Mouse (Mus musculus): Measurements from ENCODE around the gene Morc4. TPM values are rescaled to one million over a fixed set of nuclear protein-coding genes. Genes with fewer than 3 reads are reported as not detected.

Gene Morc4
- polyA plus RNA-seq, 1 experiment = 6.1 TPM

GRCm38 (mm10) chrX:139808085-139808484 lies 63.4 kb downstream of the Morc4 start:
- no peaks in the 10 kb centered on the region for H3K36me3 ChIP-seq (ENCODE audit: control insufficient read depth, insufficient read depth, low read length)
- peak overlapping the region; percentile 95 for H3K27ac ChIP-seq (ENCODE audit: insufficient read depth, low read depth, low read length)
- H3K4me1 ChIP-seq (ENCODE audit: control insufficient read depth, insufficient read depth, low read length) = peaks cover 11% of the 10 kb centered on the region; the same call in 1 of the 2 replicates
- no peak overlapping the region for H3K4me3 ChIP-seq (ENCODE audit: insufficient read depth, low read depth, low read length)
- TF ChIP-seq CTCF (conservative IDR thresholded peaks at IDR 0.05; ENCODE audit: insufficient read depth, insufficient read length, low read depth, low read length) (no peak), POLR2A (IDR thresholded peaks at IDR 0.05; ENCODE audit: low read depth, low read length) (no peak)
- H3K27me3 ChIP-seq (replicated peaks; ENCODE audit: control insufficient read depth, insufficient read depth, low read length) = no peaks in the 10 kb centered on the region
- WGBS = 16% methylated on average over 4 of the region's 4 CpGs
- peak; percentile 85 for DNase-seq

GRCm38 (mm10) chrX:139807391-139807790 lies 64.1 kb downstream of the Morc4 start:
- no peak for TF ChIP-seq CTCF (conservative IDR thresholded peaks at IDR 0.05; ENCODE audit: insufficient read depth, insufficient read length, low read depth, low read length)
- no peak for TF ChIP-seq POLR2A (IDR thresholded peaks at IDR 0.05; ENCODE audit: low read depth, low read length)
- DNase-seq = peak; percentile 78
- H3K4me1 ChIP-seq (ENCODE audit: control insufficient read depth, insufficient read depth, low read length) = peaks cover 11% of the 10 kb centered on the region; the same call in 1 of the 2 replicates
- 60% methylated on average over 2 of the region's 2 CpGs for WGBS
- peak overlapping the region; percentile 95 for H3K27ac ChIP-seq (ENCODE audit: insufficient read depth, low read depth, low read length)
- no peak overlapping the region for H3K4me3 ChIP-seq (ENCODE audit: insufficient read depth, low read depth, low read length)
- H3K27me3 ChIP-seq (replicated peaks; ENCODE audit: control insufficient read depth, insufficient read depth, low read length) = no peaks in the 10 kb centered on the region
- H3K36me3 ChIP-seq (ENCODE audit: control insufficient read depth, insufficient read depth, low read length) = no peaks in the 10 kb centered on the region

- peak; percentile 77 for DNase-seq
- H3K27ac ChIP-seq (ENCODE audit: insufficient read depth, low read depth, low read length) = peak overlapping the region; percentile 93
- peaks cover 11% of the 10 kb centered on the region; the same call in 1 of the 2 replicates for H3K4me1 ChIP-seq (ENCODE audit: control insufficient read depth, insufficient read depth, low read length)
- 49% methylated on average over 4 of the region's 4 CpGs for WGBS
- no peaks in the 10 kb centered on the region for H3K36me3 ChIP-seq (ENCODE audit: control insufficient read depth, insufficient read depth, low read length)
- H3K27me3 ChIP-seq (replicated peaks; ENCODE audit: control insufficient read depth, insufficient read depth, low read length) = no peaks in the 10 kb centered on the region
- TF ChIP-seq POLR2A (IDR thresholded peaks at IDR 0.05; ENCODE audit: low read depth, low read length) = no peak
- no peak for TF ChIP-seq CTCF (conservative IDR thresholded peaks at IDR 0.05; ENCODE audit: insufficient read depth, insufficient read length, low read depth, low read length)
- H3K4me3 ChIP-seq (ENCODE audit: insufficient read depth, low read depth, low read length) = no peak overlapping the region
These were observed 65.6 kb downstream of the Morc4 start for GRCm38 (mm10) chrX:139805918-139806317.

DNA sequence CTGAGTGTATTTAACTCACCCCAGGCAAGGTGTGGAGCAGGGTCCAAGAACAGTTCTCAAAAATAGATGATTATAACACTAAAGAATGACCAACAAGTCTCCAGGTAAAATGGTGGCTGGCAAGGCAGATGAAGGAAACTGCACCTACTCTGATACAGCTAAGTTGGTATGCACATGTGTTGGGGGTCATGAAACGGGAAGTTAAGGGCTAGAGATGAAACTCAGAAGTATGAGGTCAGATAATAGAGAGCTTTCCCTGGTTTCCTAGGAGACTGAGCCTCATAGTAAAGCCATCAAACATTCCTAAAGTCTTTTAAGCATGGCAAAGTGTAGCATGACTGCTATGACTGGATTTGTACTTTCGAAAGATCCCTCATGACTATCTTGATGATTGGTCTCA lies 68.4 kb downstream of the Morc4 start:
- no peak for DNase-seq
- peaks cover 13% of the 10 kb centered on the region; the same call in 1 of the 2 replicates for H3K4me1 ChIP-seq (ENCODE audit: control insufficient read depth, insufficient read depth, low read length)
- no peak for TF ChIP-seq POLR2A (IDR thresholded peaks at IDR 0.05; ENCODE audit: low read depth, low read length)
- no peak for TF ChIP-seq CTCF (conservative IDR thresholded peaks at IDR 0.05; ENCODE audit: insufficient read depth, insufficient read length, low read depth, low read length)
- 75% methylated on average over 2 of the region's 2 CpGs for WGBS
- H3K27ac ChIP-seq (ENCODE audit: insufficient read depth, low read depth, low read length) = no peak overlapping the region
- H3K27me3 ChIP-seq (replicated peaks; ENCODE audit: control insufficient read depth, insufficient read depth, low read length) = no peaks in the 10 kb centered on the region
- no peak overlapping the region for H3K4me3 ChIP-seq (ENCODE audit: insufficient read depth, low read depth, low read length)
- H3K36me3 ChIP-seq (ENCODE audit: control insufficient read depth, insufficient read depth, low read length) = no peaks in the 10 kb centered on the region

DNA sequence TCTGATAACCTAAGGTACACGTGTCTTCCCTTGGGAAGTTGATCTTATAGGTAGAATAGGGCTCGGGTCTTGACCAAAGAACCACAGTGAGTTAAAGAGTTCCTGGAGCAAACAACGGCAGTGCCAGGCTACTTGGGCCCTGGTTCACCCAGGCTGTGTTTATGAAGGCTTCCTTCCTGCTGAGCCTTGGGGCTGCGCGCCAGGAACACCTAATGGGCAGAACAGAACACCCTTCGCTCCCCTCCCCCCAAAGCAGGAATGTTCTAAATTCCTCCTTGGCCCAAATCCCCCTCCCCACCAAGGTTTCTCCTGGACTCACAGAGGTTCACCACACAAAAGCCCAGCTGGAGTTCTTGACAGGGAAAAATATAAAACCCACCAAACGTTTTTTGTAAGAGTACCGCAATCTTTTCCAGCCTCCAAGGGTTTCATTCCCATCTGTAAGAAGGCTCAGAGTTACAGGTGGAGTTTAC lies 71.0 kb downstream of the Morc4 start, which contains the start of gene Cldn2:
Cldn2 (plus strand) TSS at position 423 of the 473 bp plus-strand sequence.
- no peaks in the 10 kb centered on the region for H3K36me3 ChIP-seq (ENCODE audit: control insufficient read depth, insufficient read depth, low read length)
- DNase-seq = peak; percentile 37
- no peak for TF ChIP-seq POLR2A (IDR thresholded peaks at IDR 0.05; ENCODE audit: low read depth, low read length)
- no peak for TF ChIP-seq CTCF (conservative IDR thresholded peaks at IDR 0.05; ENCODE audit: insufficient read depth, insufficient read length, low read depth, low read length)
- H3K4me1 ChIP-seq (ENCODE audit: control insufficient read depth, insufficient read depth, low read length) = peaks cover 10% of the 10 kb centered on the region; the same call in 1 of the 2 replicates
- no peak within 1 kb of the TSS for H3K4me3 ChIP-seq (ENCODE audit: insufficient read depth, low read depth, low read length)
- H3K27me3 ChIP-seq (replicated peaks; ENCODE audit: control insufficient read depth, insufficient read depth, low read length) = no peaks in the 10 kb centered on the region
- H3K27ac ChIP-seq (ENCODE audit: insufficient read depth, low read depth, low read length) = peak within 1 kb of the TSS; percentile 45; the same call in 1 of the 2 replicates
- WGBS = 41% methylated on average over 8 of the region's 8 CpGs

DNA sequence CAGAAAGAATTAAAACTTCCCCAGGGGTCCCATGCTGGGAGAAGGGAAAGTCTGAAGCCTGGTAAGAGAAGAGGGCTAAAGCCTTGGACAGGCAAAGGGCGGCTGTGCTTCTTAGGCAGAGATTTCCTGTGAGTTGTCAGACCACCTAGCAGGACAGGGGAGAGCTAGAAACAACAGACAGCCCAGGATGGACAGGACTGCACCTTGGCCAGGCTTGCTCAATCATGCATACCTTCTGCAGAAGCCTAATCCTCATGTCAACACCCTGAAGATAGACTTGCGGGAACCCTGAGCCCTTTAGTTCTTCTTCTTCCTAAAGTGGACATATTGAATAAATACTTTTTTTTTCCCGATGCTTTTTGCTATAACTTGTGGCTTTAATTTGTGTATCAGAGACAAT lies 71.5 kb downstream of the Morc4 start:
- DNase-seq = peak; percentile 54
- H3K4me1 ChIP-seq (ENCODE audit: control insufficient read depth, insufficient read depth, low read length) = peaks cover 10% of the 10 kb centered on the region; the same call in 1 of the 2 replicates
- no peaks in the 10 kb centered on the region for H3K36me3 ChIP-seq (ENCODE audit: control insufficient read depth, insufficient read depth, low read length)
- no peak for TF ChIP-seq POLR2A (IDR thresholded peaks at IDR 0.05; ENCODE audit: low read depth, low read length)
- no peak for TF ChIP-seq CTCF (conservative IDR thresholded peaks at IDR 0.05; ENCODE audit: insufficient read depth, insufficient read length, low read depth, low read length)
- no peaks in the 10 kb centered on the region for H3K27me3 ChIP-seq (replicated peaks; ENCODE audit: control insufficient read depth, insufficient read depth, low read length)
- H3K27ac ChIP-seq (ENCODE audit: insufficient read depth, low read depth, low read length) = 0 out of 2 replicates have a peak overlapping the region, but pooled peaks have one; percentile 43
- WGBS = 71% methylated on average over 3 of the region's 3 CpGs
- no peak overlapping the region for H3K4me3 ChIP-seq (ENCODE audit: insufficient read depth, low read depth, low read length)

GRCm38 (mm10) chrX:139797875-139798274 lies 73.6 kb downstream of the Morc4 start:
- no peak for TF ChIP-seq CTCF (conservative IDR thresholded peaks at IDR 0.05; ENCODE audit: insufficient read depth, insufficient read length, low read depth, low read length)
- TF ChIP-seq POLR2A (IDR thresholded peaks at IDR 0.05; ENCODE audit: low read depth, low read length) = no peak
- no peaks in the 10 kb centered on the region for H3K27me3 ChIP-seq (replicated peaks; ENCODE audit: control insufficient read depth, insufficient read depth, low read length)
- no peaks in the 10 kb centered on the region for H3K36me3 ChIP-seq (ENCODE audit: control insufficient read depth, insufficient read depth, low read length)
- DNase-seq = peak; percentile 35
- H3K4me1 ChIP-seq (ENCODE audit: control insufficient read depth, insufficient read depth, low read length) = peaks cover 2% of the 10 kb centered on the region; the same call in 1 of the 2 replicates
- 18% methylated on average over 9 of the region's 9 CpGs for WGBS
- H3K27ac ChIP-seq (ENCODE audit: insufficient read depth, low read depth, low read length) = no peak overlapping the region
- H3K4me3 ChIP-seq (ENCODE audit: insufficient read depth, low read depth, low read length) = no peak overlapping the region
